Mouse (Mus musculus): ENCODE measurements around the gene Wdr59. TPM values are rescaled to one million over a fixed set of nuclear protein-coding genes. Genes with fewer than 3 reads are reported as not detected.
A peak's percentile ranks its signal among the peaks of the same experiment; 100 is the strongest.

The Wdr59 gene
- polyA plus RNA-seq, 1 experiment from 2014 or later: 2.3 TPM

GRCm38 (mm10) chr8:111422614-111423013 lies 99.3 kb downstream of the Wdr59 start:
- H3K36me3 ChIP-seq (ENCODE audit: insufficient read depth, low read length): no peaks in the 10 kb centered on the region
- TF ChIP-seq CTCF (IDR thresholded peaks at IDR 0.05) (no peak), EP300 (IDR thresholded peaks at IDR 0.05) (no peak)
- DNase-seq (ENCODE audit: low spot score) (no peak), ATAC-seq (no peak)
- no peak overlapping the region for H3K4me2 ChIP-seq (replicated peaks; ENCODE audit: low read depth, low read length)
- H3K4me3 ChIP-seq (ENCODE audit: low read depth, low read length): no peak overlapping the region
- H3K27me3 ChIP-seq (replicated peaks; ENCODE audit: insufficient read depth, low read length): no peaks in the 10 kb centered on the region
- 57% methylated on average over 2 of the region's 2 CpGs for WGBS
- no peak overlapping the region for H3K9ac ChIP-seq (replicated peaks; ENCODE audit: low read depth)
- H3K4me1 ChIP-seq (ENCODE audit: insufficient read depth, low read depth, low read length): no peaks in the 10 kb centered on the region
- H3K9me3 ChIP-seq (ENCODE audit: low read length): no peaks in the 10 kb centered on the region
- no peak overlapping the region for H3K27ac ChIP-seq (ENCODE audit: low read length)

DNA sequence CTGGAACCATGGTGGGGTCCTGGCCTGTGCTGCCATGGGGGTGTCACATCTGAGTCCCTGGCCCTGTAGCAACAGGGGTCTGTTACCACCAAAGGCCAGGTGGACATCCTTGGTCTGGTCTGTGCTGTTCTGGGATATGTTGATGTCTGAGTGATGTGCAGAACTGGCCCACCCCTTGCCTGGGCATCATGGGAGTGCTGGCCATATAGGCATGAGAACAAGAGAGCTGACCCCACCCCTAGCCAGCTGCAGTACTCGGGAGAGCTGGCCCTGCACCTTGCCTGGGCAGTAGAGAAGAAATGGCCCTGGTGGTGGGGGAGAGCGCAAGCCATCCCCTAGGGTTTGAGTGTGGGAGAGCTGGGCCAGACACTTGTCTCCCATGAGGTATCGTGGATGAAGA lies 102.7 kb downstream of the Wdr59 start:
- Histone ChIP-seq H3K9me3 (ENCODE audit: low read length) (no peaks in the 10 kb centered on the region), H3K9ac (replicated peaks; ENCODE audit: low read depth) (no peak overlapping the region), H3K27me3 (replicated peaks; ENCODE audit: insufficient read depth, low read length) (no peaks in the 10 kb centered on the region), H3K36me3 (ENCODE audit: insufficient read depth, low read length) (no peaks in the 10 kb centered on the region), H3K4me1 (ENCODE audit: insufficient read depth, low read depth, low read length) (no peaks in the 10 kb centered on the region), H3K4me3 (ENCODE audit: low read depth, low read length) (no peak overlapping the region), H3K27ac (ENCODE audit: low read length) (no peak overlapping the region), H3K4me2 (replicated peaks; ENCODE audit: low read depth, low read length) (no peak overlapping the region)
- DNase-seq (ENCODE audit: low spot score): no peak
- 67% methylated on average over 3 of the region's 3 CpGs for WGBS
- no peak for ATAC-seq
- no peak for TF ChIP-seq CTCF (IDR thresholded peaks at IDR 0.05)
- no peak for TF ChIP-seq EP300 (IDR thresholded peaks at IDR 0.05)

GRCm38 (mm10) chr8:111418601-111419000 lies 103.3 kb downstream of the Wdr59 start:
- ATAC-seq (no peak), DNase-seq (ENCODE audit: low spot score) (peak; percentile 43)
- no peaks in the 10 kb centered on the region for H3K9me3 ChIP-seq (ENCODE audit: low read length)
- H3K4me1 ChIP-seq (ENCODE audit: insufficient read depth, low read depth, low read length): no peaks in the 10 kb centered on the region
- no peak overlapping the region for H3K9ac ChIP-seq (replicated peaks; ENCODE audit: low read depth)
- H3K27me3 ChIP-seq (replicated peaks; ENCODE audit: insufficient read depth, low read length): no peaks in the 10 kb centered on the region
- no peak overlapping the region for H3K4me3 ChIP-seq (ENCODE audit: low read depth, low read length)
- TF ChIP-seq CTCF (IDR thresholded peaks at IDR 0.05) (peak; percentile 79), EP300 (IDR thresholded peaks at IDR 0.05) (no peak)
- no peaks in the 10 kb centered on the region for H3K36me3 ChIP-seq (ENCODE audit: insufficient read depth, low read length)
- WGBS: 26% methylated on average over 9 of the region's 9 CpGs
- H3K27ac ChIP-seq (ENCODE audit: low read length): no peak overlapping the region
- no peak overlapping the region for H3K4me2 ChIP-seq (replicated peaks; ENCODE audit: low read depth, low read length)

GRCm38 (mm10) chr8:111417222-111417621 lies 104.7 kb downstream of the Wdr59 start:
- H3K27ac ChIP-seq (ENCODE audit: low read length): no peak overlapping the region
- ATAC-seq (no peak), DNase-seq (ENCODE audit: low spot score) (no peak)
- H3K36me3 ChIP-seq (ENCODE audit: insufficient read depth, low read length): no peaks in the 10 kb centered on the region
- WGBS: 69% methylated on average over 10 of the region's 10 CpGs
- H3K9ac ChIP-seq (replicated peaks; ENCODE audit: low read depth): no peak overlapping the region
- H3K4me2 ChIP-seq (replicated peaks; ENCODE audit: low read depth, low read length): no peak overlapping the region
- no peaks in the 10 kb centered on the region for H3K27me3 ChIP-seq (replicated peaks; ENCODE audit: insufficient read depth, low read length)
- TF ChIP-seq CTCF (IDR thresholded peaks at IDR 0.05) (no peak), EP300 (IDR thresholded peaks at IDR 0.05) (no peak)
- no peak overlapping the region for H3K4me3 ChIP-seq (ENCODE audit: low read depth, low read length)
- no peaks in the 10 kb centered on the region for H3K4me1 ChIP-seq (ENCODE audit: insufficient read depth, low read depth, low read length)
- H3K9me3 ChIP-seq (ENCODE audit: low read length): no peaks in the 10 kb centered on the region

DNA sequence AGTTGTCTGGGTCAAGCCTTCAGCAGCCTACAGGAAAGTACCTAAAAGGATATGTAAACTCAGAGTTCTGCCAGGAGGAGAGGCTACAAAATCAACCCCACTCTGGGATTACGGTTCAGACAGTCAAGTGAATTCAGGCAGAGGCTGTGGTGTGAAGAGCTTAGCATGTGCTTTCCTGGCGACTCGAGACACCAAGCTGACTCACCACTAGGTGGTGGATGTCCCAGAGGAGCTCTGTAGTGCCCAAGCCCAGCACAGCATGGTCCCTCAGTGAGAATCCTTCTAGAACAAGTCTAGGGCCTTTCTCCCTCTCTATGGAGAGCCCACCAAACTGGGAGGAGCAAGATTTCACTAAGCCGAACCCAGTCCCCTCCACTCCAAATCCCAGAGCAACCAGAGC lies 118.5 kb downstream of the Wdr59 start:
- TF ChIP-seq EP300 (IDR thresholded peaks at IDR 0.05) (no peak), CTCF (IDR thresholded peaks at IDR 0.05) (peak; percentile 61)
- Histone ChIP-seq H3K27ac (ENCODE audit: low read length) (no peak overlapping the region), H3K36me3 (ENCODE audit: insufficient read depth, low read length) (no peaks in the 10 kb centered on the region), H3K4me3 (ENCODE audit: low read depth, low read length) (no peak overlapping the region), H3K4me2 (replicated peaks; ENCODE audit: low read depth, low read length) (no peak overlapping the region), H3K27me3 (replicated peaks; ENCODE audit: insufficient read depth, low read length) (no peaks in the 10 kb centered on the region; the same call in 1 of the 2 replicates), H3K9me3 (ENCODE audit: low read length) (no peaks in the 10 kb centered on the region), H3K4me1 (ENCODE audit: insufficient read depth, low read depth, low read length) (no peaks in the 10 kb centered on the region), H3K9ac (replicated peaks; ENCODE audit: low read depth) (no peak overlapping the region)
- ATAC-seq (no peak), DNase-seq (ENCODE audit: low spot score) (peak; percentile 6)
- 23% methylated on average over 4 of the region's 4 CpGs for WGBS

Small RNA genes within 50 kb of the gene (microRNA-seq; reads per million reads assigned to microRNA genes)
- gene Mir1957b: not detected

Other genes starting within 250 kb of the Wdr59 start
- gene Rfwd3, start 221.9 kb downstream of the Wdr59 start, polyA plus RNA-seq (2015; fragmentation: Nextera tagmentation; extraction: Ambion mirVana): 10.5 and 13.4 TPM in 2 replicates
- 5.2 and 5.5 TPM in 2 replicates for gene Mlkl, start 183.9 kb downstream of the Wdr59 start, polyA plus RNA-seq (2015; fragmentation: Nextera tagmentation; extraction: Ambion mirVana)
- gene Fa2h, start 128.3 kb downstream of the Wdr59 start, polyA plus RNA-seq (2015; fragmentation: Nextera tagmentation; extraction: Ambion mirVana): 0.05 and 0.12 TPM in 2 replicates
- 24.5 and 31.6 TPM in 2 replicates for gene Znrf1, start 14.0 kb upstream of the Wdr59 start, polyA plus RNA-seq (2015; fragmentation: Nextera tagmentation; extraction: Ambion mirVana)
- 1.6 and 1.7 TPM in 2 replicates for gene Ldhd, start 108.3 kb upstream of the Wdr59 start, polyA plus RNA-seq (2015; fragmentation: Nextera tagmentation; extraction: Ambion mirVana)
- 11.1 and 11.5 TPM in 2 replicates for gene Zfp1, start 121.3 kb upstream of the Wdr59 start, polyA plus RNA-seq (2015; fragmentation: Nextera tagmentation; extraction: Ambion mirVana)
- gene Ctrb1, start 168.9 kb upstream of the Wdr59 start, polyA plus RNA-seq (2015; fragmentation: Nextera tagmentation; extraction: Ambion mirVana): not detected in 2 replicates
- 29.3 and 34.2 TPM in 2 replicates for gene Bcar1, start 221.7 kb upstream of the Wdr59 start, polyA plus RNA-seq (2015; fragmentation: Nextera tagmentation; extraction: Ambion mirVana)

All from lung, postnatal 0 days (tissue).